Mouse (Mus musculus) gastrocnemius, postnatal 25 days (tissue): ENCODE measurements around the gene Ccdc153. TPM values are rescaled to one million over a fixed set of nuclear protein-coding genes. Genes with fewer than 3 reads are reported as not detected.
A peak's percentile ranks its signal among the peaks of the same experiment; 100 is the strongest.

ENCODE experiments used
- DNase-seq: peaks from one replicate; pipeline ENCODE4 v3.0.0; 2022
- long read RNA-seq, 2 experiments: library from polyadenylated mRNA; stranded (forward); transcript quantifications; one replicate each; pipeline ENCODE4 v2.0.0; 2021
- total RNA-seq, 2 experiments: library from RNA; stranded (reverse); gene quantifications; 1 replicate in 1 of 2; 2 replicates in 1 of 2; pipeline ENCODE4 v1.2.3; 2021

The Ccdc153 gene
- total RNA-seq, result not detected
- long read RNA-seq, experiment 1, result 0 reads
- long read RNA-seq, experiment 2, result 0 reads

DNA sequence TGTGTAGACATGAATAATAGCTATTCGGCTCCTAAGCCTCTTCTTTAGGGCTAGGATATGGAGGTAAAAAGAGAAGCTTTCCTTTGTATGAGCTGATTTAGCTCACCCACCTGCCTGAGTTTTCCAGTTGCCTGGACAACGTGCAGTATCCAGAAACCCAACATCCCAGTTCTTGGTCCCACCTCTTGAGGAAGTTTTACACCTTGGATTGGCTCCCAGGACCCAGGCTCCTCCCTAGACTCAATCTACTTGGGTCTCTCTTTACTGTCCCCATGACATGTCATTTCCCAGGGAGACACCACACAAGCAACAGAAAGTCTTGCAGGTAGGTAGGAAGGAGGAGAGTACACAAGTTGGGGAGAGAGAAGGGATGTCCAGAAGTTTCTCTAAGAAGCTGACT, at the start of gene Ccdc153:
Ccdc153 (plus strand) TSS at position 278 of the 400 bp plus-strand sequence.
- DNase-seq, result no peak

DNA sequence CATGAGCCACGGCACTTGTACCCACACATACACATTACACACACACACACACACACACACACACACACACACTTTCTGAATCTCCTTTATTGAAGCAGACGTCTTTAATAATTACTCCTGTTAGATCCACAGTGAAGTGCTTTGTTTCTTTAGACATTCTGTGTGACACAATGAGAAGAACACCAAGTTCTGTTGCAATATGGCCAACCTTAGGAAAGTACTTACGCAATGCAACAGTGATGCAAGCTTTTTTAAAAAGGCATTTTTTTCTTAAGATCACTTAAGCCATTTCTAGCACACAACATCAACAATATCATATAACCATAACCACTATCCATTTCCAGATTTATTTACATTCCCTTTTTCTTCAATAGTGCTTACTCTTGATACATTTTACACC, 49.3 kb upstream of the Ccdc153 start:
- no peak for DNase-seq

DNA sequence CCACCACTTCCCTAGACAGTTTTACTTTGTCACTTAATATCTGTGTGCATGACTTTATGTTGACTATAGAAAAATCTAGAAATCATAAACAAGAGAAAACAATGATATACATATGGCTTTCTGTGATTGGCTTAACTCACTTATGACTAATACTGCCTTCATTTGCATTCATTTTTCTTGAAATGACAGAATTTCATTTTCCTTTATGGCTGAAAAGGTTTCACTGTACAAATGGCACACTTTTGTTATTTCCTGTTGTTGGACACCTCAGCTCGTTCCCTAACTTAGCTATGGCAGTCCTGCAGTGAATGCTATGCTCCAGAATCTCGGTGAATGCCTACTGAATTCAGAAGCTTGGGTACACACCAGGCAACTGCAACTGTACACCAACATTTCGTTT, 48.2 kb upstream of the Ccdc153 start:
- DNase-seq, result no peak

DNA sequence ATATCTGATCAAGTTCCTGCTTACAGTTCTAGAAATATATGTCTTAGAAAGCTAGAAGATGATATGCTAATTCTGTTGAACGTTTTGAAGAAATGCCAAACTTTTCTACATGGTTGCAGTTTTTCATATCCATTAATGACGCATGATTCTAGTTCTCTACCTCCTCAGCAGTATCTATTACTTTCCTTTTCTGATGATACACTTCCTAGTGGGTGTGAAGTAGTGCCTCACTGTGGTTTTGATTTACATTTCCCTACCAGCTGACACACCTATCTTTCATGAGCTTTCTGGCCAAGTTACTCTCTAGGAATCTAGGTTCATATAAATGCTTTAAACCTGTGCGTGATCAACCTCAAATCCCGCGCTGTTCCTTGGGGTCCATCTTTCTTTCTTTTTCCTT, 47.7 kb upstream of the Ccdc153 start:
- DNase-seq, result no peak

DNA sequence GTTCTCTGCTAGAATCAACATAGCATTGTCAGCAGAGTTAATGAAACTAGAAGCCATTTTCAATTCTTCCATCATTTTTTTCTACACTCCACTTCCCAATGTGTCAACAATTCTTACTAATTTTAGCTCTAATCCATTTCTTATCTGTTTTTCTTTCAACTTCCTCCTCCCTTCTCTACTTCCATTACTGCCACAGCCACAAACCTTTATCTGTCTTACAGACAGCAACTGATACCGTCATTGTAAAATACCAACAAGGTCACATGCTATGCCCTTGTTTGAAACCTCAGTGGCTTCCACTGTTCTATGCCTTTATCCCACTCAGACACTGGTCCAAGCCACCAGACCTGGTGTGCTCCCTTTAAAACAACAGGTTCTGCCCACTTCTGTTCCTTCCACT, 46.5 kb upstream of the Ccdc153 start:
- no peak for DNase-seq

DNA sequence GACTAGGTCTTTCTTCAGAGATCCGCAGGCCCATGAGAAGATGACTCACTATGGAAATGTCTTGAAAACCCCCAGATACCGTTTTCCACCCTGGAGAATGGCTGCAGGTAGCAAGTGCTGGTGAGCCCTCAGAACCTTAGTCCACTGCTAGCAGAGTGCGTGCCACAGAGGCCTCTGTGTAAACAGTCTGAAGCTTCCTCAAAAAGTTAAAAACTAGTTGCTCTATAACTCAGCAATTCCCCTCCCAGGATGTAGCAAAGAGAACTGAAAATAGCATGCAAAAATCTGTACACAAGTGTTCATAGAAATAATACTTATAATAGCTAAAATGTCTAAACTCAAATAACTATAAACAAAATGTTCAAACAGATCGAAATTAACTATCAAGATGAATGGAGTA, 44.1 kb upstream of the Ccdc153 start:
- no peak for DNase-seq

DNA sequence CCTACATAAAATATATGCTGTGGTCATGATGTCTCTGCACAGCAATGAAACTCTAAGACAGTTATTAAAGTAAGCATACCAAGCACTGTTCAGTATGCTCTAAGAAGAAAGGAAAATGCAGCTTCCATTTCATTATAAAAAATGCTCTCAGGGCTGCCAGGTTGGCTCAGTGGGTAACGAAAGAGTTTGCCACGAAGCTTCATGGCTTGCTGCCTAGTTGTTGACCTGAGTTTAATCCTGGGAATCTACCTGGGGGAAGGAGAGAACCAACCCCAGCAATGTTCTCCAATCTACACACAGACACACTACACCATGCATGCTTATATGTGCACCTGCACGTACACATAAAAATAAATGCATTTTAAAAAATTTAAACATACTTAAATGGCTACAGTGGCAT, 41.3 kb upstream of the Ccdc153 start:
- DNase-seq, result no peak

DNA sequence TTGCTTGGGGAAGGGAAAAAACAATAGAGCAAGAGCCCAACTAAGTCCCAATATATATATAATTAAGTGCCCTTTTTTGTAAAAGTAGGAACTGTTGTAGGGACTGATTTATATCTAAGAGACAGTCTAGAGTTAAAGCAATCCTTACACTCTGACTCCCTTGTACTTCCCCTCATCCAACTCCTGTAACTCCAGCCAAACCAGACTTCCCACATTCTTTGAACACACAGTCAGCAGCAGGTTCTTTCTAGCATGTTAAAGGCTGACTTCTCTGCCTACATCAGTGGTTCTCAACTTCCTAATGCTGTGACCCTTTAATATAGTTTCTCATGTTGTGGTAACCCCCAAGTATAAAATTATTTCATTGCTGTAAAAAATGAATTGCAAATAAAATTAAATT, 40.9 kb upstream of the Ccdc153 start:
- no peak for DNase-seq

DNA sequence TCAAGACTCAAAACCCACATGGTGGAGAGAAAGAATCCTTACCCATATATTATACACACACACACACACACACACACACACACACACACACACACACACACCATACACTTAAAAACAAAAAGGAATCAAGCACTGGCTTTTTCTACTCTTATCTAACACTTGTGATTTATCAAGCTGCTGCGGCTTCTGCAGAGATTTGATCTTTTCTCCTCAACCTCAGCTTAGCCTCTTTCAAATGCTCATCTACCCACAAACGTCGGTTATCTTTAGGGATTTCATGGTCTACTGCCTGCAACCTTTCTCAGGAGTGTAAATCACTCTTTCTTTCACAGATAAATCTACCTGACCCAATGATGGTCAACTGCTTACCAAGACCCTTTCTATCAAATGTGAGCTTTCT, 40.0 kb upstream of the Ccdc153 start:
- DNase-seq, result no peak

DNA sequence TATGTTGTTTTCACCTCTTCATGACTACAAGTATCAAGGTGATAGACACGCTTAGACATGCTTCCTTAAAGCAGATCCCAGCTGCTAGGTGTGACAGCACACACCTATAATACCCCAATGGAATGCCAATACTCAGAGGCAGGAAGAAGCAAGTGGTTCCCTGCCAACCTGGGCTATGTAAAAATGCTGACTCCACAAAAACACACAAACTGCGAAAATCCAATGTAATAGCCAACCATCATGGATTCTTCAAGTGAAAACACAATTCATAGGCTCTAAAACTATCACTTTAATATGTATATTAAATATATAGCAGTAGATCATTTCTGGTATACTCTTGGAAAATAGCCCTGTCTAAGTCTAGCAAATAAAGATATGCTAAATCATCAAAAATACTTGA, 32.6 kb upstream of the Ccdc153 start:
- DNase-seq, result no peak

DNA sequence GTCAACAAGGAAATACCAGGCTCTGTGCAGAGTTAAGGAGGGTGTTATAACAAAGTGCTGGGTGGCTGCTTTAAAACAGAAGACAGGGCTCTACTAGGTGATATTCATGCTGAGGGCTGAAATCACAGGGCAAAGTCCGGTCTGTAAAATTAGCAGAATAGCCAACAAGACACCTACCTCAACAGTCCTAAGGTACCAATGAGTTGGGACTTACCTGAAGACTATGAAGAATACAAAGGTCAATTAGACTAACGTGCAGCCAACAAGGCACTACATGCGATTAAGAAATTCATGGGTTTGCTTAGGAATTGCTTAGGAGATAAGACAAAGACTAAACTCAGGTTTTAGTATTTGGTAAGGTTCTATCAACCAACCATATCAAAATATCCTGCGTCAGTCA, 31.1 kb upstream of the Ccdc153 start:
- no peak for DNase-seq

DNA sequence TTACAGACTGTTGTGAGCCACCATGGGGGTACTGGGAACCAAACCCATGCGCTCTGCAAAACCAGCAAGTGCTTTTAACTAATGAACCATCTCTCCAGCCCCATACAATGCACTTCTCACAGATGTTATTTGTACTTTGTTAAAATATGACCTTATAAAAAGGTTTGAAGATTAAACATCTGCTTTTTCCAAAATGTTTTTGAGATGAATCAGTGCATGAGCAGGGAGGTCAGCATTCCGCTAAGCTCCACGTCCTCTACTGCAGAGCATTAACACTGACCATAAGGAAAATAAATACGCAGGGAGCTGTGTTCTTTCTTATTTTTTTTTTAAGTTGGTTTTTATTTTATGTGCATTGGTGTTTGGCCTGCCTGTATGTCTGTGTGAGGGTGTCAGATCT, 28.1 kb upstream of the Ccdc153 start:
- no peak for DNase-seq

DNA sequence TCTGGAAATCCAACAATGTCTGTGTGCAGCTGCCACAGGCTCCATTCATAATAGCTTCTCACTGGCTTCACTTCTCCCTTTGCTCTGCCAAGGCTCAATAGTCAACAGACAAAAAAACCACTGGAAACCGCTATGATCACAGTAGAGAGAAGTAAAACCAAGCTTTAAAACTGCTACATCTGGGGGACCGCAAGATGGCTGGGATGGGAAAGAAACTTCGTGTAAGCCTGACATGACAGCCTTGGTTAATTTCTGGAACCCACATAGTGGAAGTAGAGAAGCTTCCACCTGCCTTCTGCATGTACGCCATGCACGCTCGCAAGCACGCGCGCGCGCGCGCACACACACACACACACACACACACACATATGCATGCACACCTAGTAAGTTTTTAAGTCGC, 26.9 kb upstream of the Ccdc153 start:
- DNase-seq, result no peak

DNA sequence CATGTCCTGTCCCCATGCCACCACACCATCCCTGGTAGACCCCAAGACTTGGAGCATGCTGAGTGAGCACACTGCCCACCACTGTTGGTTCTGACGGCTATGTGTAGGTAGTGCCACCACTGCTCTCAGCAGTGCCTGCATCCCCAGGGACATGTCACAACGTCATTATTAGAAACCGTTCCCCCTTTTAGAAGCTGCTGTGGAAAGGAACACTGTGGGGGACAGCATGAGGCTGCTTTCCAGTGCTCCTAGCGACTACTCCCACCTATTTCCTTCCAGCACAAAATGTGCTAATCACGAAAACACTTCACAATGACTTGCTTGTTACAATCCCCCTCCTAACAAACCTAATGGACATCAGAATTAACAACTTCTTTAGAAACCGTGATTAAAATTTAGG, 14.5 kb upstream of the Ccdc153 start:
- no peak for DNase-seq

DNA sequence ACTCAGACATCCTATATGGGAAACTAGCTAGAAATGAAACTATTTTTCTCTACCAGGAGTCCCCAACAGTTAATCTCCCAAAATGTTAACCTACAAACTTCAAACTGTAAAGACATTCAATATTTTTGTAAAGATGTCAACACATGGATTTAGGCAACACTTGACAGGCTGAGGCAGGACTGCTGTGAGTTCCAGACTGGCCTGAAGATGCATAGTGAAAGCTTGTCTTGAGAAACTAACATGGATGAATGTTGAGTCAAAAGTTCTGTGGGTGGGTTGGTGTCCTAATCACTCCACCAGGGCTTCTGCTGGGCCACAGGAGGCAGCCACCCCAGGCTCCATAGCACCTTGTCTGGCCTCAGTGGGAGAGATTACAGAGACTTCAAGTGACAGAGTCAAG, 8.9 kb upstream of the Ccdc153 start:
- no peak for DNase-seq

DNA sequence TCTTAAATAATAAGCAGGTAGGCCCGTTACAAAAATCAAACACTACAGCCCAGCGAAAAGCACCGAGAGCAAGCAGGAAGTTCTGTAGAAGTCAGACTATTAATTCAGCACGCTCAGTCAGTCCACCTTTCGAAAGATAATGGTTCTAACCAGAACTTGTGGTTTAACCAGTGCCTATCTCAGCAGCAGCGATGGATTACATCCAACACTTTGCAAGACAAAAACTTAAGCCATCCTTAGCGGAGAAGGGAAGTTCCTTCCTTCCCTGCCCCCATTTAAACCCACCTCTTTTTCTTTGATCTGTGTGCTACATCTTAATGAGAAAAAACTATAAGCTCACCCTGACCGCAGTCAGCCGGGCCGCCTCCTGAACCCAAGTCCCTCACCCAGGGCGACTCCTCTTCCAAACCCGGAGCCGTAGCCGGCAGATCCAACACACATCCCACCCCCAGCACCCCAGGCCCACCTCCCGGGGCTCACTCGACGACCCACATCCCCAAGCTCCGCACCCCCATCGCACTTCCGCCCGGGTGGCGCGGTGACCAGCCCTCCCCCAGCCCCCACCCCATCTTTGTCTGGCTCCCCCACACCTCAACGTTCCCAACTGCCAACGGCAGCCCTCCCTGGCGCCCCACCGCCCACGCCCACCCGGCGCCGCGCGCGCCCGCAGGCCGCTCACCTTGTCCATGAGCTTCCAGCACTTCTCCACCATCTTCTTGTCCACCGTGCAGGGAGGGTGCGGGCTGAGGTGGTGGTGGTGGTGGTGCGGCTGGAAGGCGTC, 7.3 kb upstream of the Ccdc153 start:
- no peak for DNase-seq

DNA sequence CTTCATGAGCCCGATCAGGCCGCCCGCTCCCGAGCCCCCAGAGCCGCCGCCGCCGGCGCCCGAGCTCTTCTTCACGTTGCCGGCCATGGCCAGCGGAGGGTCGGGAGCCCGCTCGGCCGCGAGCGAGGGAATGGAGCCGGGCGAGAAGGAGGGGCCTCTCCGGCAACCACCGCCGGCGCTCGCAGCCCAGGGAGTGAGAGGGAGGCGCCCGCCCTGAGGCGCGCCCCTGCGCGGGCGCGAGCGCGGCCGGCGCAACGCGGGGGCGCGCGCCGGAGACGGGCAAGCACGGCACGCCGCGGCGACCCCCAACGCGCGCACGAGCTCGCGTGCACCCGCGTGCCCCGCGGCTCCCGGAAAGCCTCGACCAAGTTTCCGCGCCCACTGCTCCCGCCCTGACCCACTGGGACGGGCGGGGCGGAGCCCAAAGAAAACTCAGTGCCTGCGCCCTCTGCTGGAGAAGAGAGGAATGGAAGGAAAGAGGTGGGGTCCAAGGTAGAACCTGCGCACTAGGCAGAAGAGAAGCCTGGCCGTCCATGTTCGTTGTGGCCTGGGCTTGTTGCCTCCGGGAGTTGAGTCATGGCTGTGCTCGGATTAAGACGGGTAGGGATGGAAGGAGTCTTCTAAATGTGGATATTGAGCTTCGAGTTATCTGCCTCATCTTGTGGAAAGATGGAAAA, 6.5 kb upstream of the Ccdc153 start, which contains the start of gene Cbl:
Cbl (minus strand) TSS at position 248 of the 677 bp plus-strand sequence.
- DNase-seq, result peak; percentile 97

DNA sequence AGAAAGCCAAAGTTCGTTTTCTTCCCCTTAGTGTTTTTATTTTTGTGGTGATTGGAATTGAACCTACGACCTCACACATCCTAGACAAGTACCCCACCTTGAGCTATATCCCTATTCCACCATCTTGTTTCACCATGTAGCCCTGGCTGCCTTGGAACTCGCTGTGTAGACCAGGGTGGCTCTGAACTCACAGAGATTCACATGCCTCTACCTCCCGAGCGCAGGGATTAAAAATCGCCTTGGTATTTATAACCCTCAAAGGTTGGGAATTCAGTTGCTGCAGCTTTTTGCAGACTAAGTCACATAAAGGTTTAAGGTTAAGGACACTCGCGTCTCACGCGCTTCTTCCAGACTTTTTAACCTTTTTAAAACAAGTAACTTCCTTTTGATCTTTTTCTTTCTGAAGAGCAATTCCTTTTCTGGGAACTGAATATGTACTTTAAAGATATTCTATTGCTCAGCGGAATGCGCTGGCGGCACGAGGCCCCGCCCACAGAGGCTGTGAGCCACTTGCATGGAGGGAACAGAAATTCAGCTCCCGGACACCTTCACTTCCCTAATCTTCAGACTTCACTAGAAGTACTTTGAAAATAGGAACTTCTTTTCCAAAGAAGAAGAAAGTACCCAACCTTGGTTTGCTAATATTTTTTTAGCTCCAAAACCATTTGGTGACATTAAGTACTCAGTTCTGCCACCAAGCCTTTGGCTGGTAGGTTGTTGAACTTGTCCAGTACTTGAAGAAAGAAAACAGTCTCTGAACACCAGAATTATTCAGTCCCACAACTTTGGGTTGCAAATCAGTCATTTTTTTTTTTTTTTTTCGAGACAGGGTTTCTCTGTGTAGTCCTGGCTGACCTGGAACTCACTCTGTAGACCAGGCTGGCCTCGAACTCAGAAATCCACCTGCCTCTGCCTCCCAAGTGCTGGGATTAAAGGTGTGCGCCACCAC, 5.7 kb upstream of the Ccdc153 start:
- DNase-seq, result peak; percentile 54

DNA sequence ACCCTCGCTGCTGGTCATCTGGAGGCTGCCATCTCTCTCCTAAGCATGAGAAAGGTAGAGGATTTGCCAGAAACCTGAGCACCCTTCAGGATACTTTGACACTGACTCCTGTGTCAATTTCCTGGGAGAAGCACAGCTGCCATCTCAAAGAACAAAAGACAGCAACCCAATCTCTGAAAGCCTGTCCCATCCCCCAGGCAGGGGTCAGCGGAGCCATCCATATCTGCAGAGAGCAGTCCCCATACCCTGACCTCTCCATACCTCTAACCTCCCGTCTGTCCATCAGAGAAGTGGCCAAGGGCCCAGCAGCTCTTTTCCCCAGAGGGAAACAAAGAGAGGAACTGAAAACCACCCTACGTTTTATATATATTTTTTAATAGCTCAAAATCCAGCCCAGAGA, 3.9 kb upstream of the Ccdc153 start:
- no peak for DNase-seq

DNA sequence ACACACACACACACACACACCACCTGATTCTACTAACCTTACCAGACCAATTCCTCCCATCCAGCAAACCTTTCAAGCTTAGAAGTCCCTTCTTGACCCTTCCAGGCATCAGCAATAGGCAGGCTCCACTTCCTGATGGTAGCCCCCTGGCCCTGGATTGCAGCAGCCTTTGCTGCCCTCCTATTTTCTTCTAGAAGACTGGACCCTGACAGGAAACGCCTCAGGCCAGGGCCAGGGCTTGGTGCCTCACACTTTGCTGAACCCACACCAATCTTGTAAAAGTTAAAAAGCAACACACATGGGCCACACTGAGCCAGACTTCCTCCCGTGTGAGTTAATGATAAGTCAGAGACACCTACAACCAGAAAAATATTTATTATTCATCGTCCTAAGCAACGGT, 3.3 kb upstream of the Ccdc153 start:
- no peak for DNase-seq

DNA sequence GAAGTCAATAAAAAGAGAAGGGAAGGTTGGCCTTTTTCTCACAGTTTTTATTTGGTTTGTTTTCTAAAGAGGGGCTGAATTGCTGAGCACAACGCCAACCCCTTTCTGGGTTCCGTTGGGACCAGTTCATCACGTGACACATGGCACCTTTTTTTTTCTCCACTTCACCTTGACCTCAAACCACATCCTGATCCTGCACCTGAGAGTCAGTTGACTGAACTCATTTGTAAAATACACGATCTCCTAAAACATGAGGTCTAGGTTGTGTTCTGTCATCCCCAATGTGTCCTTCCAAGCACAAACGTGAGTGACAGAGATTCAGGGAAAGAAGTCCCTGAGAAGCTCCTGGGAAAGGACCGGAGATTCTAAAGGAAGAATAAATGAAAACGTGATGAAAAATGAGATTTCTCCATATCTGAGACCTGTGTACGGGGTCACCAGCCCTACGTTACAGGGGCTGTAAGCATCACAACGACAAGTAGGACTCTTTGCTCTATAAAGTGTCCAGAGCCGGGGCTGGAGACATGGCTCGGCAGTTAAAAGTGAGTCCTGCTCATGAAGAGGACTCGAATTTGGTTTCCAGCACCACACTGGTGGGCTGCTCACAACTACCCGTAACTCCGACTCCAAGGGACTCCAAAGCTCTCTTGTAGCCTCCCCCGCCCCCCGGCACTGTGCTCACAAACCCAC, 1.8 kb upstream of the Ccdc153 start:
- DNase-seq, result no peak

DNA sequence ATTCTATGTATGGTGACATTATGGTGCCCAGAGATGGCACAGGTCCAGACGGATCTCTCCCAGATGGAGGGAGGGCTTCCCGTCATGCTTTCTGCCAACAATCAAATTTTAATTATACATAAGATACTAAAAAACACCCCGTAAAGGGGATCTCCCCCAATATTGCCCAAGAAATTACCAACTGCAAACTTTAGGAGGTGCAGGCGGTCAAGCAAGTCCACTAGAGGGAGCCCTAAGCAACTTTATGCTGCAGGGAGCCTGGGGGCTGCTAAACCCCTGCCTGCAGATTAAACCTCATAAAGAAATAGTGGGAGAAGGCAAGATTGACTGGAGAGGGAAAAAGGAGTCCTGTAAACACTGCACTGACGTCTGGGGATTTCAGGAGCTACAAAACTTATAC, 1.0 kb upstream of the Ccdc153 start:
- no peak for DNase-seq
